Mouse (Mus musculus) mesoderm, embryonic 11.5 days (tissue): ENCODE results near the gene Fignl2.
A peak's percentile ranks its signal among the peaks of the same experiment; 100 is the strongest.

ENCODE experiments used
- DNase-seq: peaks from one replicate; pipeline ENCODE4 v3.0.0-alpha.2; 2012; ENCODE audit warnings: low read depth, low spot score

Fignl2 gene

DNA sequence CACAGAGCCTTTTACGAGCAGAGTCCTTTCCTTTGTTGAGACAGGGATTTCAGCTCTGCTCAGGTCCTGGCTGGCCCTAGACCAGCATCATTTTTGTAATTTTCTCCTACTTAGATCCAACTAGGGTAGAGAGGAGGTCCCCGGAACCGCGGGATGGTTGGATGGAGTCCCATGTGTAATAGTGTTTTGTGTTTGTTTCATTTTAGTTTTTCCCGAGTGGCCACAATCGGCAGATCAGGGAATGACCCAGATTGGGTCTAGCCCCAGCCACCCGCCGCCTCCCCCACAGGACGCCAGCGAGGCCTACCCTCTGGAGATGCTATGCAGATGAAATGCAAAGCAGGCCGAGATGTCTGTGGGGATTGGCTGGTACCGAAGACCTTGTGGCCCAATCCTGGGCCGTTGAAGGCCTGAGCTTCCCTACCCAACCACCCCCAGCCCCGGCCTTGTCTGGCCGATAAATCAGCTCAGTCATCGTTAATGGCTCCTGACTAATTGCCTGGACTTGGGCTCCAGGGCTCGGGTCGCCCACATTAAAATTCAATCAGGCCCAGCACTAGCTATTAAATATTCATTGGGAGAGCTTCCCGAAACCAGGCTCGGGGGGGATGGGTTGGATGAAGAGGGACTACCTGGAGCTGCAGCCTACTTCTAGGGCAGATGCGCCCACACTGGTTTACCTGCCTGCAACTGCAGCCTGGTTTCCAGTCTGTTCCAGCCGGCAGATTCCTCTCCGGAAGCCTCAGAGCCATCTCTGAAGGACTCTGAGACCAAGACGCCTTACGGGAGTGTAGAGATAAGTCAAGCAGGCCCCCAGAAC lies 14.7 kb upstream of the Fignl2 start:
- peak; percentile 91 for DNase-seq

- no peak for DNase-seq
Measured at GRCm38 (mm10) chr15:101092121-101092828, 13.9 kb upstream of the Fignl2 start.

DNA sequence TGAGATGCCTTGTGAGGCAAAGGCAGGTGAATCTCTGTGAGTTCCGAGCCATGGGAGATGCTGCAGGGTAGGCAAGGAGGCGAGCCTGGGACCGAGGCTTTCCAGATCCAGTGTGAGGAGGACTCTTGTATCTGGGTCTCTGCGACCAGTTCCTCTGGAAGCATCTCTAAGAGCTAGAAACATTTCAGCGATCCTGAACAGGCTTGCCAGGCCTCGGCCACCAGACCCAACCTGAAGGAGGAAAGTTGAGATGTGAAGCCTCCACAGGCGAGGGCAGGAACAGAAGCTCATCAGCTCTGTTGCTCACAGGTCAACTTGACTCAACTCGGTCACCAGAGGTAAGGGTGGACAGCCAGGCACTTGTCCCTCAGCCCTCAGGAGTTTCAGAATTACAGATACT lies 13.2 kb upstream of the Fignl2 start:
- DNase-seq, result no peak

DNA sequence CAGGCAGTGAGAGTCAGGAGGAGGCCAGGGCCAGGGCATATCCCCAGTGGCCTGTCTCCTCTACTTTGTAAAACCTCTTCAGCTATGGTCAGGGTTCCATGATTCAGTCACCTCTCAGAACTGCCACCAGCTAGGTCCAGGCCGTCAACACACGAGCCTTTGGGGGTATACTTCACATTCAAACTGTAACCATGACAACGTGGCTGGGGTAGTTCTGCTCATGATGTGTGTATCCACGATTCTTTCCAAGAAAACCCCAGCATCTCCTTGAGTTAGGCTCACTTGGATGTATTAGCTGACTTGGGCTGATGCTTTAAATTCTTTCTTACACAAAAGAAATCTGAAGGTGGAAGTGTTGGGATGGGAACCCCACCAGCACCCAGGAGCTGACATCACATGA lies 9.9 kb upstream of the Fignl2 start:
- no peak for DNase-seq

DNA sequence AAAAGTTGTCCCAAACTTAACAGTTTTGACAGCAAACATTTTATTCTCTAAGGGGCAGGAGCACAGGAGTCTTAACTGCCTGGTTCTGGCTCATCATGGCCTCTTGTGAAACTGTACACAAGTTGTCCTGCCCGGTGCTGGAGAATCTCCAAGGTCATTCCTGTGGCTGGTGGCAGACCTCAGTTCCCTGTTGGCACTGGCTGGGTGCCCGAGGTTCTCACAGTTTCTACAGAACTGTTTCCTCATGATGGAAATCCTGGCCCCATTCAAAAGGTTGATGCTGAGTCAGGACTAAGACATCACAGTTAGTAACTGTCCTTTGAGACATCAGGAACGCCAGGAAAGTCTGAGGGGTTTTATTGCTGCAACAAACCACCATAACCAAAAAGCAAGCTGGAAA lies 8.6 kb upstream of the Fignl2 start:
- DNase-seq, result no peak

GRCm38 (mm10) chr15:101086451-101086850 lies 8.1 kb upstream of the Fignl2 start:
- no peak for DNase-seq

- no peak for DNase-seq
Measured at GRCm38 (mm10) chr15:101084499-101084898, 6.1 kb upstream of the Fignl2 start.

- peak; percentile 46 for DNase-seq
Measured at GRCm38 (mm10) chr15:101082236-101082635, 3.9 kb upstream of the Fignl2 start.

DNA sequence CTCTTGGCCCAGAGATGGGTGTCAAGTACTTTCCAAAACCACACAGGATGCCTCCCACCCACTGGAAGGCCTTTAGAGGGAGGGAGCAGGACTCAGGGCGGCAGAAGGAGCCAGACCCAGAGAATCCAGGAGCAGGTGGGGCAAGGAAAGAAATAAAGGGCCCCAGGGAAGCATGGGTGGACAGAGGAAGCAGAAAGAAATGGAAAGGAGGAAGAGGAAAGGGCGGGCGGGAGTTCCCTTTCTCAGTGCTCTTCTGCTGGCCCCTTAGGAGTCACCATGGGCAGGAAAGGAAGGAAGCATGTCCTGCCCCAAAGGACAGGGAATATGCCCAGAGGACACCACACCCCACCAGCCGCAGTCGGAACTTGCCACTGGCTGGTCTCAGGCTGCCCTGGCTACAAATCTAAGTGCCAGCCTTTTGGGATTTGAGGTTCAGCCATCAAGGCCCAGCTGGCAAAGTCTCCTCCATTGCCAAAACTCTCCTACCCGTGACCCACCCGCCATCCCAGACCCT lies 2.7 kb upstream of the Fignl2 start:
- no peak for DNase-seq

DNA sequence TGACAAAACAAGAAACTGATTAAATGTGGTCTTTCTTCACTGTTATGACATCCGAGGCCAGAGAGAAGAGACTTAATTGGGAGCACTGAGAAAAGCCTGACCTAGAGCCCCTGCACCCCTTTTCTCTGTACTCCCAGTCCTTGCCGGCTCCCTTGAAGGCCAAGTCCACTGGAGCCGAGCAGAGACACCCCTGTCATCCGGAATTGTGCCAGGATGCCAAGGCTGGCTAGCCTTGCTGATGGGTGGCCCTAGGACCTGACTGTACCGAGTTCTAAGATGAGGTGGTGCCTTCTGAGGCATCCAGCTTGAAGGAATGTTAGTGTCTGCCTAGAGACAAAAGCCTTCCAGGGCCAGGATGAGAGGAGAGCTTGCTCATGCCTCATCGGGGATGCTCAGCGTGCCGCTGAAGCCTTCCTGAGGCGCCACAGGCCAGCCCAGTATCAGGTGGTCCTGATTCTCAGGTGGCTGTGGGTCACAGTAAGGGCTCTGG lies 1.7 kb upstream of the Fignl2 start:
- DNase-seq, result no peak

- DNase-seq, result peak; percentile 84
Measured at GRCm38 (mm10) chr15:101078731-101079156, 377 bp upstream of the Fignl2 start.

- DNase-seq, result peak; percentile 82
Measured at GRCm38 (mm10) chr15:101077001-101077812, 1.2 kb downstream of the Fignl2 start.

DNA sequence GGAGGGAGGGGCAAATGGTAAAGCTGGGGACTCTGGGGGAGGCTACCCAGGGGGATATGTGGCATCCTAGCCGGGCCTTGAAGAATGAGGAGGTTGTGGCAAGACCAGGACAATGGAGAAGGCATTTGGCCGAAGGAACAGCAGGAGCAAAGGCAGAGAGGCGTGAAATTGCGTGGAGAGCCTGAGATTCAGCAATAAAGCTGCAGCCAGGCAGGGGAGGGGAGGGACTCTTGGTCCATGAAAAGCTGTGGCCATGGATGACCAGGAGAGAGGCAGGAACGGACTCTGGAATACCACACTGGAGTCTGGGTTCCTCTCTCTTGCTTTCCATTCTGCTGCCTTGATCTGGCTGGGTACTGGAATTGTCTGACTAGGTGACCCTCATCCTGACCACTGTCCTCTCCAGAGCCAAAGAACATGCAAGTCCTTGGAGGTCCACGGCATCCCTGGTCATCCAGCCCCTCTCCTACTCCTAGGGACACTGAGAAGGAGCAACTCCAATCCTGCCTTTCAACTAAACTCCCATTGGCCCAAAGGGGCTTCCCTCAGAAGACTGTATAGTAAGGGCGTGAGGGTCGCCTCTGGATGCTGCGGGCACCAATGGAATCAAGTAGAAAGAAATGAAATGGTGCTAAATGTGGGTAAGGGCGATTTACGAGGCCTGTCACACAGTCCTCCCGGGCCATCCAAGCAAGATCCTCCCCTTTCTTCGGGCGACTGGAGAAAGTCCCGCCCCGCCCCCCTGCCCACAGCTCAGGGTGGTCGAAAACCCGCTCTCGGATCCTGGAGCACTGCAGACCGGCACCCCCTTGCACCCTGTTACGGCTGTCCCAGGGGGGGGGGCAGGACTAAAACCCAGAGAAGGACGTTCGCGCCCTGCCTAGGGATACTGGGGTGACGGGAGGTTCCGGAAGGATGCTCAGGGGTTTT lies 2.0 kb downstream of the Fignl2 start:
- peak; percentile 71 for DNase-seq

GRCm38 (mm10) chr15:101075656-101076055 lies 2.7 kb downstream of the Fignl2 start:
- no peak for DNase-seq

DNA sequence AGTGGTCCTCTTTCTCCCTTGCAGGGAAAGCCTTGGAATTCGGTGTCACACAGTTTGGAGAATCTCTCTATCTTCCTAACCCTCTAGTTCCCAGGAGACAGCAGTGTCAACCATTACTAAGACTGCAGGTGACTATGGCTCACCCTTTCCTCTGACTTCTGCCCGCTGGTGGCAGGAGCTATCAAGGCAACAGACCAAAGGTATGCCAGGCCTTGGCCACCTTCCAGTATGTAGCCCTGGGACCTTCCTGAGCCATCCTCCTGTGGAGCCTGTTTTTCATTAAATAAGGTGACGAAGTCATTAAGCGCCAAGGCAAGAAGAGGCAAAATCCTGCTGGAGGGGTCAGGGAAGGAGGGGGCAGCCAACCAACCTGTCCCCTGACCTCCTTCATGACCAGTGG lies 3.2 kb downstream of the Fignl2 start:
- no peak for DNase-seq

DNA sequence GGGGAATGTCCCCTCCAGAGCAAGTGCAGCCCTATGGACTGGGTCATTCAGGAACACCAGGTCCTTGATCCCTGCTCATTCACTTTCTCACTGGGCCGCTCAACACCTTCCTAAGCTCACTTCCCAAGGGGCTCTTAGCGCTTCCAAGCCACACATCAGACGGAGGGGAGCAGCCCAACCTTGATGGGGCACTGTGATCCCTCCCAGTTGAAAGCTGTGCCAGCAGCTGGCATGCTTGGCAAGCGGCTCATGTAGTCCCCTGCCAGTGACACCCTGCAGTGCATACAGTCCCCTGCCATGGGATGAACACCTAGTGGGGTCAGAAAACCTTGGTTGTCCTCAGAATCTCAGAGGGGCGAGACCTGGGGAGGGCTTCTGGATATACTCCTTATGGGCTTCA lies 4.3 kb downstream of the Fignl2 start:
- no peak for DNase-seq

DNA sequence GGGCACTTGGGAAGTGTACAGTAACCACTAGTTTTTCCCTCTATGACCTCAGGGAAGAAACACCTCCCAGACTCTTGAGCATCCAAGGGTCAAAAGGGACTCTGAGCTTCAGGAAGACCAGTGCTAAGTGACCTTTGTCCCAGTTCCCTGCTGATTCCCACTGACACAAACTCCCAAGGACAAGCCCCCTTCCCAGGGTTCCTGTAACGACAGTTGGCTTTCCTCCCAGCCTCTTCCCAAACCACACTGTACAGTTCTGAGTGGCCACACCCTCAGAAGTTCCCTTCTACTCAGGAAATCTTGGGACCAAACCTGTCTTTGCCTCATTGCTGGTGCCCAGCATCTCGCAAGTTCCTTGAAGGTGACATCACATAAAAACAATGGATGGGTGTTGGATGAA lies 5.6 kb downstream of the Fignl2 start:
- no peak for DNase-seq

DNA sequence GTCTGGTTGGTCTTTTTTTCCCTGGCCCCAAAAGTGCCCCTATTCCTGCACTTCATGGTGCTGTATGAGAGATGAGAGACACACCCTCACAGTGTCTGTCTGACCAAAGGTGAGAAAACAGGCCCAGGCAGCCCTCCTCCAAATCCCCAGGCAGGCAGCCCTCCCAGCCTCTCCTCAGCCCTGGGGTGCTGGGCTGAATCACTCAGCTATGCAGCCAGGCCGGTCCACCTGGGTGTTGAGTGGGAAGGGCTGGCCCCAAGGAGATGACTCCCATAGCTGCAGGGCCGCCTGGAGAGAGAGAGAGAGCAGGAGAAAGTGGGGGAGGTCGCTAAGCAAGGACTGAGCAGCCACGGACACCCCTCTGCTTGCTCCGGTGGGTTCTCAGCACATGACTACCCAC lies 7.6 kb downstream of the Fignl2 start:
- no peak for DNase-seq

- no peak for DNase-seq
Measured at GRCm38 (mm10) chr15:101069641-101070190, 8.7 kb downstream of the Fignl2 start.

GRCm38 (mm10) chr15:101068671-101069070 lies 9.7 kb downstream of the Fignl2 start:
- no peak for DNase-seq
